Mouse (Mus musculus) midbrain, postnatal 0 days (tissue): ENCODE results near the gene Plcb1. TPM values are rescaled to one million over a fixed set of nuclear protein-coding genes. Genes with fewer than 3 reads are reported as not detected.

Source experiments
- ATAC-seq: fragments of 200-750 bp; cut with Nextera tagmentation; 2 replicates; pipeline ENCODE4 v1.8.0; 2017; ENCODE audit warnings: moderate number of reproducible peaks, mild to moderate bottlenecking, moderate TSS enrichment, moderate library complexity; ENCODE audit not compliant: low FRiP score
- DNase-seq: peaks from one replicate; pipeline ENCODE4 v3.0.0-alpha.2; 2015; ENCODE audit warnings: low spot score
- H3K27ac ChIP-seq: fragments of 300-500 bp; sonication (generic); 2 replicates; pipeline ENCODE4 v1.5.1; 2014; ENCODE audit warnings: low read depth, mild to moderate bottlenecking, low read length, mixed read lengths
- H3K27me3 ChIP-seq: fragments of 300-500 bp; sonication (generic); 2 replicates; pipeline ENCODE4 v1.6.1; 2014; ENCODE audit warnings: low read length, control low read depth, mixed read lengths; ENCODE audit not compliant: insufficient read depth
- H3K36me3 ChIP-seq: fragments of 300-500 bp; sonication (generic); 2 replicates; pipeline ENCODE4 v1.6.1; 2014; ENCODE audit warnings: low read length, control low read depth, mixed read lengths; ENCODE audit not compliant: insufficient read depth
- H3K4me1 ChIP-seq: fragments of 300-500 bp; sonication (generic); 2 replicates; pipeline ENCODE4 v1.6.1; 2014; ENCODE audit warnings: mild to moderate bottlenecking, control low read depth, antibody characterized with exemption, low read length, mixed read lengths; ENCODE audit not compliant: insufficient read depth
- H3K4me2 ChIP-seq: fragments of 300-500 bp; sonication (generic); 2 replicates; pipeline ENCODE4 v1.6.1; 2014; ENCODE audit warnings: low read depth, mild to moderate bottlenecking, low read length, mixed read lengths; ENCODE audit not compliant: poor library complexity, severe bottlenecking
- H3K4me3 ChIP-seq: fragments of 300-500 bp; sonication (generic); 2 replicates; pipeline ENCODE4 v1.5.1; 2014; ENCODE audit warnings: low read depth, mild to moderate bottlenecking, low read length, moderate library complexity
- H3K9ac ChIP-seq: fragments of 300-500 bp; sonication (generic); replicated peaks from 2 replicates; pipeline ENCODE4 v1.6.1; 2014; ENCODE audit warnings: mild to moderate bottlenecking, low read length, moderate library complexity, mixed read lengths; ENCODE audit not compliant: poor library complexity, severe bottlenecking
- H3K9me3 ChIP-seq: fragments of 300-500 bp; sonication (generic); 2 replicates; pipeline ENCODE4 v1.6.1; 2016; ENCODE audit warnings: low read length, control low read depth
- CTCF ChIP-seq: IDR thresholded peaks from 2 replicates; pipeline ENCODE4 v1.5.1; 2016; ENCODE audit warnings: antibody characterized with exemption, mild to moderate bottlenecking
- WGBS: fragments of 180-500 bp; shearing (Covaris S2); extraction: QIAGEN DNeasy Blood & Tissue Kit; methylation state at CpG from one replicate; pipeline ENCODE4 v1.1.7; 2014; 5-methylcytosine and 5-hydroxymethylcytosine counted together
- polyA plus RNA-seq: library from polyadenylated mRNA; unstranded; fragments of >200 nt; fragmentation: Nextera tagmentation; extraction: Ambion mirVana; gene quantifications from 2 replicates; pipeline ENCODE4 v1.2.1, GENCODE M21; 2015
- total RNA-seq: library from RNA; depleted of rRNA; stranded (reverse); fragments of >200 nt; gene quantifications from 2 replicates; pipeline ENCODE4 v1.2.3, GENCODE M21; 2014; rRNA removed

Plcb1 gene
- total and polyA plus RNA-seq, 2 experiments from 2014 or later: 36.1 to 59.0 TPM

DNA sequence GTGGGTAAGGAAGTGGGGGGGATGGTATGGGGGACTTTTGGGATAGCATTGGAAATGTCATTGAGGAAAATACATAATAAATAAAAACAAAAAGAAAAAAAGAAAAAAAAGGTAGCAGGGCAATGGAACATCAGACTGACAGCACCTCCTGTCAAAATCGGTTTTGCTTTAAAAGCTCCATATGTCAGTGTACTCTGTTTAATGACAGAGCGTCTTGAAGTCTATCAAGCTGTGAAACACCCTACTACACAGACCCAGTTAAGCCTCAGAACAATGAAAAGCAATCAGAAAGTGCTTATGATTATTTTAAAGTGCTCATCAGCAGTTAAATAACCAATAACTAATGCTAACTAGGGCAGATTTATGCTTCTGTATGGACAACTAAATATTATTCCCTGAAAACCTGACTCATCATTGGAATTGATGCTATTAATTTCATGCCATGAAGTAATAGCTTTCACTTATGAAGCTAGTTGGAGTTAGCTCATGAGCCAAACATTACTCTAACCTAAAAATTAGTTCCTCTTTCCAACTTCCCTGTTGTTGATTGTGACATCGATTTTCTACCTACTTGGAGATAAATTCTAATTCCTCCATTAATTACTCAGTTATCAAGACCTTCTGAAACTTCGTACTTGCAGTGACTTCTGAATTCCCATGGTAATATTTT, 717.6 kb downstream of the Plcb1 start:
- no peak overlapping the region for H3K4me2 ChIP-seq
- H3K9me3 ChIP-seq: no peaks in the 10 kb centered on the region
- no peak overlapping the region for H3K4me3 ChIP-seq
- H3K9ac ChIP-seq: no peak overlapping the region
- no peaks in the 10 kb centered on the region for H3K4me1 ChIP-seq
- no peak overlapping the region for H3K27ac ChIP-seq
- TF ChIP-seq CTCF: no peak
- H3K36me3 ChIP-seq: no peaks in the 10 kb centered on the region
- WGBS: 89% methylated on average over 4 of the region's 4 CpGs
- no peak for ATAC-seq
- DNase-seq: no peak
- no peaks in the 10 kb centered on the region for H3K27me3 ChIP-seq

DNA sequence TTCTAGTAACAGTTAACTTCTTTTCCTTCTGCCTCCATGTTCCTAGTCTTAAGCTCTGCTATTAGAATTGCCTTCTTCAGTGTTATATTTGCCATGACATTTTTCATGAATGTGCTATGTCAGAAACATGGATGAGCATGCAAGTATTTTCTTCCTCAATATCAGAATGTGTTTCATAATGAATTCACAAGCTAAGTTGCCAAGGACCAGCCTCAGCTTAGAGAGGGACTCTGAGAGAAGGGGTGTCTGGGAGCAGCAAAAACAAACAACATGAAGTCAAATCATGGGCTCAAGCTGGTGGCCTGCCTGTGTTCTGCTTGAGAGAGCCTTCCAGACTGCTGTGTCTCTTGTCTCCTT, 718.1 kb downstream of the Plcb1 start:
- Histone ChIP-seq H3K27ac (no peak overlapping the region), H3K36me3 (no peaks in the 10 kb centered on the region), H3K4me3 (no peak overlapping the region), H3K4me1 (no peaks in the 10 kb centered on the region), H3K9ac (no peak overlapping the region), H3K27me3 (no peaks in the 10 kb centered on the region), H3K4me2 (no peak overlapping the region), H3K9me3 (no peaks in the 10 kb centered on the region)
- ATAC-seq (no peak), DNase-seq (no peak)
- TF ChIP-seq CTCF: no peak

DNA sequence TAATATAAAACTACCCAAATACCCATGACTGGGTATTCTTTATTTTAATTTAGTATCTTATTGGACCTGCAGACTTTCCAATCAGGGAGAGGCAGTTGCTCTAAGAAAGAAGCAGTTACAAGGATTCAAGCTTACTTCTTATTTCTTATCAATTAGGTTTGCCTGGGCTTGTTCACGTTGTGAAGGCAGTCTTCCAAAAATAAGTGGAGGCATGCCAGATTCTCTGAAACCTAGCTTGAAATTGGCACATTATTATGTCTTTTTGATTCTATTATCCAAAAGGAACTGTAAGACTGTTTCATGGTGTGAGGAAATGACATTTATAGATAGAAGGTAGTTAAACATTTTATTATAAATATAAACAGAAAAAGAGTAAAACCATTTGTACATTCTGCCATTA, 721.2 kb downstream of the Plcb1 start:
- no peak overlapping the region for H3K4me2 ChIP-seq
- H3K9ac ChIP-seq: no peak overlapping the region
- no peak overlapping the region for H3K27ac ChIP-seq
- H3K27me3 ChIP-seq: no peaks in the 10 kb centered on the region
- 65% methylated on average over 1 of the region's 1 CpGs for WGBS
- no peaks in the 10 kb centered on the region for H3K36me3 ChIP-seq
- no peaks in the 10 kb centered on the region for H3K9me3 ChIP-seq
- no peak for ATAC-seq
- H3K4me3 ChIP-seq: no peak overlapping the region
- no peaks in the 10 kb centered on the region for H3K4me1 ChIP-seq
- no peak for TF ChIP-seq CTCF
- no peak for DNase-seq

GRCm38 (mm10) chr2:135518956-135519355, 733.1 kb downstream of the Plcb1 start:
- 50% methylated on average over 2 of the region's 2 CpGs for WGBS
- ATAC-seq (no peak), DNase-seq (no peak)
- Histone ChIP-seq H3K4me1 (no peaks in the 10 kb centered on the region), H3K4me3 (no peak overlapping the region), H3K27ac (no peak overlapping the region), H3K36me3 (no peaks in the 10 kb centered on the region), H3K4me2 (no peak overlapping the region), H3K27me3 (no peaks in the 10 kb centered on the region), H3K9ac (no peak overlapping the region), H3K9me3 (no peaks in the 10 kb centered on the region)
- no peak for TF ChIP-seq CTCF

Other genes starting within 250 kb of the Plcb1 start
- gene Hao1, start 231.7 kb upstream of the Plcb1 start, total RNA-seq: not detected in 2 replicates
- 0.16 and 0.23 TPM in 2 replicates for gene Hao1, start 231.7 kb upstream of the Plcb1 start, polyA plus RNA-seq
- gene Tmx4, start 141.9 kb upstream of the Plcb1 start, total RNA-seq: 153 and 192 TPM in 2 replicates
- 99.4 and 110 TPM in 2 replicates for gene Tmx4, start 141.9 kb upstream of the Plcb1 start, polyA plus RNA-seq